Mouse (Mus musculus): ENCODE measurements at regions not wholly inside any gene's neighbourhood (a gene's known extent, or its start where the extent isn't known, plus 50 kb on each side); places are given as distances from the start of the nearest gene placed in this dataset.

DNA sequence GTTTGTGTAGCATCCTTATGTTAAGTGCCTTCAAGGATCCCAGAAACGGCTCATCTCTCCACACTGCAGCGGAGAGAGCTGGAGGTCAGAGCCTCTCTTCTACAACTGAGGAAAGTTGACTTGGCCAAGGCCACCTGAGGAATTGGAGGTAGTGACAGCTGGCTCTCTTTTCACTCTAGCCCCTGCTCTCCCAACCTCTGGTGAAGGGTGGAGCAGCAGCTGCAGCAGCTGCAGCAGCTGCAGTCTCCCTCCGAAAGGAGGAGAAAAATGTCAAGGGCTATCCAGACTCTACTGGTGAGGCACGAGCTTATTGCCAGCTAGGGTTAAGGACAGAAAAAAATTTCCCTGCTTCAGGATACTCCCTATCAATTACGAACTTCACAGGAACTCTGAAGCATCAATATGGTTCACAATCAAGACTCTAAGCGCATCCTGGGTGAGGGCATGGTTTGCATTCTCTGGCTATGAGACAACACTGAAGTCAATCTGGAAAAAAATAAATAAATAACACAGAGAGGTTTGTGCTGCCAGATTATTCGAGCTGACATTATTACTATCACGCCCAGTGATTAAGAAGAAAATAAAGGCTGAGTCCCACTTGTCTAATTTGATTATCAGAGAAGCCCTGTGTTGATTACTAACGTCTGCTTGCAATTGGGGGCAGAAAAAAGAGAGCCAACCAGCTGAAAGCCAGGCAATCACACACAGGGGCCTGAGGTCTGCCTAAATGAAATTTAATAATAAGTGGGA lies 134.2 kb upstream of the Rad23b start:
- TF ChIP-seq PAX5 (IDR thresholded peaks at IDR 0.05; ENCODE audit: low read length) (no peak), CTCF (conservative IDR thresholded peaks at IDR 0.05 in 1 of 2, IDR thresholded peaks at IDR 0.05 in 1 of 2; ENCODE audit: low read depth in 2 of 2, low read length in 2 of 2) (no peak), MAFK (IDR thresholded peaks at IDR 0.05; ENCODE audit: insufficient replicate concordance, low read length) (no peak), JUN (IDR thresholded peaks at IDR 0.05; ENCODE audit: insufficient read depth, low read depth, low read length) (no peak), IRF4 (IDR thresholded peaks at IDR 0.05; ENCODE audit: low read depth, low read length) (no peak), MXI1 (IDR thresholded peaks at IDR 0.05; ENCODE audit: low read depth, low read length) (no peak), ZMIZ1 (IDR thresholded peaks at IDR 0.05; ENCODE audit: low read depth, low read length) (no peak), TCF12 (IDR thresholded peaks at IDR 0.05; ENCODE audit: low read depth, low read length) (no peak), MAX (IDR thresholded peaks at IDR 0.05; ENCODE audit: low read length) (no peak), CHD2 (IDR thresholded peaks at IDR 0.05; ENCODE audit: low read length) (no peak), GABPA (IDR thresholded peaks at IDR 0.05; ENCODE audit: insufficient replicate concordance, low read depth, low read length) (no peak), EP300 (IDR thresholded peaks at IDR 0.05; ENCODE audit: low read length) (no peak), E2F4 (IDR thresholded peaks at IDR 0.05; ENCODE audit: insufficient replicate concordance, low read depth, low read length) (no peak)

All from CH12.LX (cell line).